Mouse (Mus musculus) forebrain, embryonic 15.5 days (tissue): ENCODE results near the gene Defb28. TPM values are rescaled to one million over a fixed set of nuclear protein-coding genes. Genes with fewer than 3 reads are reported as not detected.
A peak's percentile ranks its signal among the peaks of the same experiment; 100 is the strongest.

Experiments
- ATAC-seq: fragments of 200-750 bp; cut with Nextera tagmentation; replicated peaks from 2 replicates; pipeline ENCODE4 v1.8.0; 2017; ENCODE audit warnings: mild to moderate bottlenecking, moderate TSS enrichment, moderate library complexity
- H3K27ac ChIP-seq: fragments of 300-500 bp; sonication (generic); replicated peaks from 2 replicates; pipeline ENCODE4 v1.5.1; 2015; ENCODE audit warnings: mild to moderate bottlenecking, inconsistent platforms
- H3K27me3 ChIP-seq: fragments of 300-500 bp; sonication (generic); 2 replicates; pipeline ENCODE4 v1.6.1; 2015; ENCODE audit warnings: inconsistent platforms
- H3K36me3 ChIP-seq: fragments of 300-500 bp; sonication (generic); 2 replicates; pipeline ENCODE4 v1.6.1; 2015; ENCODE audit warnings: mild to moderate bottlenecking, inconsistent platforms
- H3K4me1 ChIP-seq: fragments of 300-500 bp; sonication (generic); 2 replicates; pipeline ENCODE4 v1.6.1; 2015; ENCODE audit warnings: inconsistent platforms
- H3K4me2 ChIP-seq: fragments of 300-500 bp; sonication (generic); replicated peaks from 2 replicates; pipeline ENCODE4 v1.6.1; 2015; ENCODE audit warnings: mild to moderate bottlenecking, inconsistent platforms
- H3K4me3 ChIP-seq: fragments of 300-500 bp; sonication (generic); 2 replicates; pipeline ENCODE4 v1.5.1; 2015; ENCODE audit warnings: mild to moderate bottlenecking, inconsistent platforms
- H3K9ac ChIP-seq: fragments of 300-500 bp; sonication (generic); replicated peaks from 2 replicates; pipeline ENCODE4 v1.6.1; 2015; ENCODE audit warnings: mild to moderate bottlenecking, inconsistent platforms
- H3K9me3 ChIP-seq: fragments of 300-500 bp; sonication (generic); 2 replicates; pipeline ENCODE4 v1.6.1; 2016; ENCODE audit warnings: inconsistent platforms
- WGBS: fragments of 180-500 bp; shearing (Covaris S2); methylation state at CpG from one replicate; pipeline ENCODE4 v1.1.7; 2015; ENCODE audit warnings: mixed read lengths; 5-methylcytosine and 5-hydroxymethylcytosine counted together
- polyA plus RNA-seq: library from polyadenylated mRNA; unstranded; fragments of >200 nt; fragmentation: Nextera tagmentation; extraction: Ambion mirVana; gene quantifications from 2 replicates; pipeline ENCODE4 v1.2.1, GENCODE M21; 2015

The Defb28 gene
- polyA plus RNA-seq, 1 experiment from 2014 or later = not detected

GRCm38 (mm10) chr2:152511592-152511991 lies 6.5 kb upstream of the Defb28 start, which contains the start of gene Defb26:
TSS of gene Defb26 (minus strand) at chr2:152511692.
- no peaks in the 10 kb centered on the region for H3K27me3 ChIP-seq
- no peak within 1 kb of the TSS for H3K4me2 ChIP-seq
- H3K9me3 ChIP-seq = no peaks in the 10 kb centered on the region
- no peaks in the 10 kb centered on the region for H3K4me1 ChIP-seq
- no peak within 1 kb of the TSS for H3K4me3 ChIP-seq
- H3K36me3 ChIP-seq = no peaks in the 10 kb centered on the region
- H3K27ac ChIP-seq = no peak within 1 kb of the TSS
- no peak within 1 kb of the TSS for H3K9ac ChIP-seq
- ATAC-seq = no peak
- WGBS = 90% methylated on average over 1 of the region's 1 CpGs

- no peaks in the 10 kb centered on the region for H3K9me3 ChIP-seq
- H3K27ac ChIP-seq = no peak overlapping the region
- no peaks in the 10 kb centered on the region for H3K27me3 ChIP-seq
- H3K36me3 ChIP-seq = no peaks in the 10 kb centered on the region
- H3K4me2 ChIP-seq = no peak overlapping the region
- WGBS = 57% methylated on average over 4 of the region's 4 CpGs
- no peak for ATAC-seq
- no peak overlapping the region for H3K9ac ChIP-seq
- H3K4me3 ChIP-seq = no peak overlapping the region
- no peaks in the 10 kb centered on the region for H3K4me1 ChIP-seq
Observed at GRCm38 (mm10) chr2:152516084-152516483, 2.0 kb upstream of the Defb28 start.

- no peak within 1 kb of the TSS for H3K4me3 ChIP-seq
- ATAC-seq = no peak
Observed at GRCm38 (mm10) chr2:152539944-152540710, 22.1 kb downstream of the Defb28 start, which contains the start of gene Defb29. TSS of gene Defb29 (minus strand) at chr2:152540098.

GRCm38 (mm10) chr2:152541979-152542378 lies 23.9 kb downstream of the Defb28 start:
- Histone ChIP-seq H3K9ac (no peak overlapping the region), H3K36me3 (no peaks in the 10 kb centered on the region), H3K4me3 (no peak overlapping the region), H3K4me1 (no peaks in the 10 kb centered on the region), H3K27me3 (no peaks in the 10 kb centered on the region), H3K4me2 (no peak overlapping the region), H3K9me3 (no peaks in the 10 kb centered on the region), H3K27ac (no peak overlapping the region)
- 90% methylated on average over 9 of the region's 9 CpGs for WGBS
- no peak for ATAC-seq

More at GRCm38 (mm10) chr2:152539944-152540710, 22.1 kb downstream of the Defb28 start, which contains the start of gene Defb29:
- Histone ChIP-seq H3K9ac (no peak within 1 kb of the TSS), H3K27ac (no peak within 1 kb of the TSS), H3K4me2 (no peak within 1 kb of the TSS), H3K9me3 (no peaks in the 10 kb centered on the region), H3K4me1 (no peaks in the 10 kb centered on the region), H3K27me3 (no peaks in the 10 kb centered on the region), H3K36me3 (no peaks in the 10 kb centered on the region)
- 60% methylated on average over 13 of the region's 13 CpGs for WGBS

- H3K4me1 ChIP-seq = no peaks in the 10 kb centered on the region
- ATAC-seq = no peak
- no peak overlapping the region for H3K4me2 ChIP-seq
- H3K36me3 ChIP-seq = no peaks in the 10 kb centered on the region
- no peak overlapping the region for H3K4me3 ChIP-seq
- H3K27ac ChIP-seq = no peak overlapping the region
- H3K9me3 ChIP-seq = no peaks in the 10 kb centered on the region
- no peak overlapping the region for H3K9ac ChIP-seq
- 86% methylated on average over 2 of the region's 2 CpGs for WGBS
- H3K27me3 ChIP-seq = no peaks in the 10 kb centered on the region
Observed at GRCm38 (mm10) chr2:152542897-152543296, 24.8 kb downstream of the Defb28 start.

DNA sequence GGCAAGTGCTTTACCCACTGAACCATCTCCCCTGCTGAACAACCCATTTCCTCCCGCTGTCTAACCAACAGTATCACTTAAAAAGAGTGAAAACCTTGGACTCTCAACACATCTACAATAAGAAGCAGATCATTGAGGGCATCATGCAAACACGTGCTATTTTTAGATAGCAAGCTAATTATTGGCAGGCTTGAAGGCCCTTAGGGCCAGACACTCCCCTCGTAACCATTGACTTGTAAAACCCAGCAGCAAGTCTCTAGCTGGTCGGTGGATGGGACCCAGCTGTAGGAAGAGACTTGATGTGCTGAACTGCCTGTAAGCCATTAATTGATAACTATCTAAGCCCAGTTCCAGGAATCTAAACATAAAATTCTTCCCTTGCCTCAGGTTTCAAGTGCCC lies 25.4 kb downstream of the Defb28 start:
- H3K9me3 ChIP-seq = no peaks in the 10 kb centered on the region
- 79% methylated on average over 4 of the region's 4 CpGs for WGBS

DNA sequence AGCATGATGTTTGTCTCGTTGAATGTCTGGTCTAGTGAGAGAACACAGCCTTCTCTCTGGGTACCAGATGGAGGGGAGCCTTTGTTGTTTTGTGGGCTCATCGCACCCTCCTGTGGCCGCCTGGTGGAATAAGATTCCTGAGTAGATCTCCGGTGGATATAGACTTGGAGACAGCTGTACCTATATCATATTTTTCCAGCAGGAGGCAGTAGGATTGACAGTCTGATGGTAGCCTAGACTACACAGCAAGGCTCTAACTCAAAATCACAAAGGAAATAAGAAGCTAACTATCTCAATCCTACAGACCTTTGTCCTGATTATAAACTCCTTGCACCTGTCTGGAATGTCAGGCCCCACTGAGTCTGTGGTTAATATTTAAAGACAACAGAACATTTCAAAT lies 26.6 kb downstream of the Defb28 start:
- Histone ChIP-seq H3K27me3 (no peaks in the 10 kb centered on the region), H3K4me2 (no peak overlapping the region), H3K9ac (no peak overlapping the region), H3K27ac (no peak overlapping the region), H3K4me1 (no peaks in the 10 kb centered on the region), H3K4me3 (no peak overlapping the region), H3K9me3 (no peaks in the 10 kb centered on the region), H3K36me3 (no peaks in the 10 kb centered on the region)
- WGBS = 17% methylated on average over 4 of the region's 4 CpGs
- ATAC-seq = peak; percentile 74

More for the DNA sequence above, 25.4 kb downstream of the Defb28 start:
- ATAC-seq = no peak
- Histone ChIP-seq H3K27me3 (no peaks in the 10 kb centered on the region), H3K36me3 (no peaks in the 10 kb centered on the region), H3K9ac (no peak overlapping the region), H3K4me3 (no peak overlapping the region), H3K4me2 (no peak overlapping the region), H3K4me1 (no peaks in the 10 kb centered on the region), H3K27ac (no peak overlapping the region)

DNA sequence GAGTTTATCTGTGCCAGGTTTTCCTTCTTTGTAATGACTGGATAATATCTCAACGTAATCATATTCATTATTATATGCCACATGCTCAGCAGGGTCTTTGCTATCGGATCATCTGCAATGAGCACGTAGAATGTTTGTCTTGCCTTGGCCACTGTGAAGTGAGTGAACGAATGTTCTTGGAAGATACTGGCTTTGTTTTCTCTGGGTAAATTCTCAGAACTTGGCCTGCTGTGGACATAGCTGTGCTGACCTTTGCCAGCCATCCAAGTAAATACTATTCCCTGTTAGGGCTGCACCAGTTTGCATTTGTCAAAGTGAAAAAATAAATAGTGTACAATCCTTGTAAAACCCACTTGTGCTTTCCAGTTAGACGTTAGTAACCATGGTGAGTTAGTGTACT lies 30.1 kb downstream of the Defb28 start:
- Histone ChIP-seq H3K9me3 (no peaks in the 10 kb centered on the region), H3K4me3 (no peak overlapping the region), H3K36me3 (no peaks in the 10 kb centered on the region), H3K27me3 (no peaks in the 10 kb centered on the region), H3K9ac (no peak overlapping the region), H3K27ac (no peak overlapping the region), H3K4me1 (no peaks in the 10 kb centered on the region), H3K4me2 (no peak overlapping the region)
- ATAC-seq = no peak
- 82% methylated on average over 5 of the region's 5 CpGs for WGBS

- no peak overlapping the region for H3K27ac ChIP-seq
- ATAC-seq = no peak
- H3K4me3 ChIP-seq = no peak overlapping the region
- no peak overlapping the region for H3K9ac ChIP-seq
- H3K4me1 ChIP-seq = no peaks in the 10 kb centered on the region
- no peaks in the 10 kb centered on the region for H3K27me3 ChIP-seq
- no peaks in the 10 kb centered on the region for H3K9me3 ChIP-seq
- 14% methylated on average over 16 of the region's 16 CpGs for WGBS
- H3K4me2 ChIP-seq = peak overlapping the region; percentile 32
- no peaks in the 10 kb centered on the region for H3K36me3 ChIP-seq
Observed at GRCm38 (mm10) chr2:152553774-152554423, 35.8 kb downstream of the Defb28 start.

GRCm38 (mm10) chr2:152556655-152557054 lies 38.6 kb downstream of the Defb28 start:
- ATAC-seq = no peak
- Histone ChIP-seq H3K9me3 (no peaks in the 10 kb centered on the region), H3K27me3 (no peaks in the 10 kb centered on the region), H3K36me3 (no peaks in the 10 kb centered on the region), H3K9ac (no peak overlapping the region), H3K4me3 (no peak overlapping the region), H3K4me2 (no peak overlapping the region), H3K4me1 (no peaks in the 10 kb centered on the region), H3K27ac (no peak overlapping the region)
- WGBS = 89% methylated on average over 7 of the region's 7 CpGs

- Histone ChIP-seq H3K27me3 (no peaks in the 10 kb centered on the region), H3K4me2 (no peak within 1 kb of the TSS), H3K36me3 (no peaks in the 10 kb centered on the region), H3K27ac (no peak within 1 kb of the TSS), H3K9me3 (no peaks in the 10 kb centered on the region), H3K9ac (no peak within 1 kb of the TSS), H3K4me3 (no peak within 1 kb of the TSS), H3K4me1 (no peaks in the 10 kb centered on the region)
- 83% methylated on average over 5 of the region's 5 CpGs for WGBS
- no peak for ATAC-seq
Observed at GRCm38 (mm10) chr2:152569038-152569437, 51.0 kb downstream of the Defb28 start, which contains the start of gene Gm17416. TSS of gene Gm17416 (plus strand) at chr2:152569338.

DNA sequence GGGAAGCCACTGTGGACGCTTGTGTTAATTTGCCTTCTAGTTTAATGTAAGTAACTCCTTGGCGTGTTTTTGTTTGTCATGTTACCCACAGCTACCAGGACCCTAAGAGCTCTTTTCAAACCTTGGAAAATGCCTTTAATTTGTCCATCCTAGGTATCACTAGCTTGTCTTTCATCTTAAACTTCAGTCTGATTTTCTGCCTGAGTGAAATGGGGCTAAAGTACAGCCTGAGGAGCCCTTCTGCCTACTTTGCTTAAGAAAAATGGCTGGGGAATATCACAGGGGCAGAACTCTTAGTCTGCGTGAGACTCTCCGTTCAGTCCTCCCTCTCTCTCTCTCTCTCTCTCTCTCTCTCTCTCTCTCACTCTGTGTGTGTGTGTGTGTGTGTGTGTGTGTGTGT lies 51.8 kb downstream of the Defb28 start:
- Histone ChIP-seq H3K27me3 (no peaks in the 10 kb centered on the region), H3K4me2 (no peak overlapping the region), H3K27ac (no peak overlapping the region), H3K36me3 (no peaks in the 10 kb centered on the region), H3K9me3 (no peaks in the 10 kb centered on the region), H3K4me3 (no peak overlapping the region), H3K9ac (no peak overlapping the region), H3K4me1 (no peaks in the 10 kb centered on the region)
- WGBS = 78% methylated on average over 4 of the region's 4 CpGs
- no peak for ATAC-seq
